Mouse (Mus musculus): ENCODE data around the gene Timm8a1. TPM values are rescaled to one million over a fixed set of nuclear protein-coding genes. Genes with fewer than 3 reads are reported as not detected.

Gene Timm8a1
- total and polyA plus RNA-seq, 3 experiments, result 240 to 449 (median 267) TPM

DNA sequence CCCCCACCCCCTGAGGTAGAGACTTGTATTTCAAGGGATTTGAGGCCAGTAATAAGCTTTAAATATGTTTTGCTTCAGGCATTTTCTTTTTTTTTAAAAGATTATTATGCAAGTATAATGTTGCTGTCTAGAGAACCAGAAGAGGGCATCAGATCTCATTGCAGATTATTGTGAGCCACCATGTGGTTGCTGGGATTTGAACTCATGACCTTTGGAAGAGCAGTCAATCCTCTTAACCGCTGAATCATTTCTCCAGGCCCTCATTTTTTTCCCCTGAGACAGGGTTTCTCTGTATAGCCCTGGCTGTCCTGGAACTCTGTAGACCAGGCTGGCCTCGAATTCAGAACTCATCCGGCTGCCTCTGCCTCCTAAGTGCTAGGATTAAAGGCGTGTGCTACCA is 46.6 kb upstream of the Timm8a1 start:
- H3K9ac ChIP-seq (ENCODE audit: control insufficient read depth, low read depth, low read length, poor library complexity, severe bottlenecking), result peak overlapping the region; percentile 69; the same call in 1 of the 2 replicates

DNA sequence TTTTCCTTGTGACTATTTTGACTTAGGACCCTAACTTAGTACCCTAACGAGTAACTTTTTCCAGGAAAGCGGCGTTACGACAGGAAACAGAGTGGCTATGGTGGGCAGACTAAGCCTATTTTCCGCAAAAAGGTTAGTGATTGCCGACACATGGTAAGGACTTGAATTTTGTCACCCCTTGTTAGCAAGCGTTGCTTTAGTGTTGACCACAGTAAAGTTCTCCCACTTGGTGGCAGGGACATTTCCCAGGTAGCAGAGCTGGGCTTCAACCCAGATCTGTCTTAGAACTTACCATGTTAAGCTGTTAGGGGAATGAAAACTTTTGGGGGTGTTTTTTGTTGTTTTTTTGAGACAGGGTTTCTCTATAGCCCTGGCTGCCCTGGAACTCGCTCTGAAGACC is 44.8 kb upstream of the Timm8a1 start:
- no peak for TF ChIP-seq TBP (IDR thresholded peaks at IDR 0.05; ENCODE audit: low read depth, low read length)
- no peak for TF ChIP-seq ZNF384 (IDR thresholded peaks at IDR 0.05; ENCODE audit: low read depth, low read length)
- TF ChIP-seq KAT2A (conservative IDR thresholded peaks at IDR 0.05; ENCODE audit: low read depth, low read length), result no peak
- TF ChIP-seq EP300 (IDR thresholded peaks at IDR 0.05; ENCODE audit: low read depth in 1 of 2, low read length in 2 of 2), result no peak
- no peak for TF ChIP-seq CHD1 (IDR thresholded peaks at IDR 0.05; ENCODE audit: low read depth, low read length)
- no peak for TF ChIP-seq TAL1 (IDR thresholded peaks at IDR 0.05; ENCODE audit: low read length)
- no peak for TF ChIP-seq NRF1 (IDR thresholded peaks at IDR 0.05; ENCODE audit: insufficient read depth, low read depth, low read length, poor library complexity, severe bottlenecking)
- no peak for TF ChIP-seq USF2 (IDR thresholded peaks at IDR 0.05; ENCODE audit: borderline replicate concordance in 1 of 2, insufficient read depth in 1 of 2, low read depth in 1 of 2, low read length in 2 of 2)
- TF ChIP-seq ZC3H11A (IDR thresholded peaks at IDR 0.05; ENCODE audit: low read depth, low read length), result no peak
- no peak for TF ChIP-seq E2F4 (IDR thresholded peaks at IDR 0.05; ENCODE audit: borderline replicate concordance, low read depth, low read length)
- no peak for TF ChIP-seq MYB (IDR thresholded peaks at IDR 0.05; ENCODE audit: low read depth, low read length)
- no peak for TF ChIP-seq SMC3 (IDR thresholded peaks at IDR 0.05; ENCODE audit: low read depth, low read length)
- TF ChIP-seq NELFE (IDR thresholded peaks at IDR 0.05; ENCODE audit: low read depth, low read length), result no peak
- no peak for TF ChIP-seq RAD21 (IDR thresholded peaks at IDR 0.05; ENCODE audit: low read depth, low read length)
- no peak for TF ChIP-seq MAX (IDR thresholded peaks at IDR 0.05; ENCODE audit: low read length)
- peak; percentile 52 for DNase-seq (ENCODE audit: low read depth, low spot score)
- Histone ChIP-seq H3K79me2 (ENCODE audit: control insufficient read depth, insufficient read depth, low read length, poor library complexity) (peaks cover 59% of the 10 kb centered on the region), H3K27me3 (ENCODE audit: control insufficient read depth in 1 of 2, insufficient read depth in 2 of 2, low read length in 2 of 2) (no peaks in the 10 kb centered on the region), H3K27ac (ENCODE audit: control insufficient read depth, low read depth, low read length) (peak overlapping the region; percentile 84), H3K9me3 (replicated peaks; ENCODE audit: insufficient read depth, low read length) (no peaks in the 10 kb centered on the region), H3K4me1 (ENCODE audit: control insufficient read depth in 1 of 2, insufficient read depth in 2 of 2, low read length in 2 of 2) (peaks cover 7 to 12% of the 10 kb centered on the region in 2 experiments; a peak in 3 of 4 replicates), H3K36me3 (ENCODE audit: control insufficient read depth in 1 of 2, insufficient read depth in 2 of 2, low read length in 2 of 2) (peaks cover 18 to 35% of the 10 kb centered on the region in 2 experiments), H3K9ac (ENCODE audit: control insufficient read depth, low read depth, low read length, poor library complexity, severe bottlenecking) (peak overlapping the region; percentile 69), H3K4me3 (ENCODE audit: control insufficient read depth in 1 of 2, insufficient read depth in 1 of 2, low read depth in 2 of 2, low read length in 2 of 2) (peak overlapping the region; percentile 59 to 70)

More for the DNA sequence above, 46.6 kb upstream of the Timm8a1 start:
- H3K79me2 ChIP-seq (ENCODE audit: control insufficient read depth, insufficient read depth, low read length, poor library complexity), result peaks cover 42% of the 10 kb centered on the region
- H3K27me3 ChIP-seq (ENCODE audit: control insufficient read depth in 1 of 2, insufficient read depth in 2 of 2, low read length in 2 of 2), result no peaks in the 10 kb centered on the region
- H3K4me3 ChIP-seq (ENCODE audit: control insufficient read depth in 1 of 2, insufficient read depth in 1 of 2, low read depth in 2 of 2, low read length in 2 of 2), result peak overlapping the region in 1 of 2 experiments; percentile 15; a peak in 1 of 4 replicates
- no peaks in the 10 kb centered on the region for H3K9me3 ChIP-seq (replicated peaks; ENCODE audit: insufficient read depth, low read length)
- peaks cover 18 to 35% of the 10 kb centered on the region in 2 experiments for H3K36me3 ChIP-seq (ENCODE audit: control insufficient read depth in 1 of 2, insufficient read depth in 2 of 2, low read length in 2 of 2)
- TF ChIP-seq MAZ (IDR thresholded peaks at IDR 0.05; ENCODE audit: low read depth, low read length) (no peak), TAL1 (IDR thresholded peaks at IDR 0.05; ENCODE audit: low read length) (no peak), JUND (IDR thresholded peaks at IDR 0.05; ENCODE audit: low read depth, low read length) (no peak), POLR2AphosphoS5 (IDR thresholded peaks at IDR 0.05; ENCODE audit: borderline replicate concordance, low read depth, low read length) (no peak), TBP (IDR thresholded peaks at IDR 0.05; ENCODE audit: low read depth, low read length) (no peak), UBTF (IDR thresholded peaks at IDR 0.05; ENCODE audit: borderline replicate concordance, insufficient read depth, low read depth, low read length) (no peak), ZC3H11A (IDR thresholded peaks at IDR 0.05; ENCODE audit: low read depth, low read length) (no peak), CHD2 (IDR thresholded peaks at IDR 0.05; ENCODE audit: low read length) (no peak), MXI1 (IDR thresholded peaks at IDR 0.05; ENCODE audit: low read depth, low read length) (no peak), MAX (IDR thresholded peaks at IDR 0.05; ENCODE audit: low read length) (no peak), GATA1 (IDR thresholded peaks at IDR 0.05; ENCODE audit: low read depth, low read length) (no peak), SIN3A (IDR thresholded peaks at IDR 0.05; ENCODE audit: low read length) (no peak), TCF12 (IDR thresholded peaks at IDR 0.05; ENCODE audit: low read depth, low read length) (no peak), ELF1 (IDR thresholded peaks at IDR 0.05; ENCODE audit: low read depth, low read length) (no peak), POLR2A (IDR thresholded peaks at IDR 0.05; ENCODE audit: control insufficient read depth in 1 of 2, insufficient read depth in 1 of 2, low read depth in 1 of 2, low read length in 2 of 2, poor library complexity in 1 of 2) (no peak), RAD21 (IDR thresholded peaks at IDR 0.05; ENCODE audit: low read depth, low read length) (no peak), GABPA (IDR thresholded peaks at IDR 0.05; ENCODE audit: low read depth, low read length) (no peak), POLR2AphosphoS2 (IDR thresholded peaks at IDR 0.05; ENCODE audit: low read length) (no peak), MEF2A (IDR thresholded peaks at IDR 0.05; ENCODE audit: extremely low read depth, insufficient replicate concordance, low read depth, low read length, poor library complexity, severe bottlenecking) (no peak), NELFE (IDR thresholded peaks at IDR 0.05; ENCODE audit: low read depth, low read length) (no peak)
- H3K27ac ChIP-seq (ENCODE audit: control insufficient read depth, low read depth, low read length), result peak overlapping the region; percentile 45
- no peak for DNase-seq (ENCODE audit: low read depth, low spot score)
- peaks cover 7 to 12% of the 10 kb centered on the region in 2 experiments; a peak in 3 of 4 replicates for H3K4me1 ChIP-seq (ENCODE audit: control insufficient read depth in 1 of 2, insufficient read depth in 2 of 2, low read length in 2 of 2)
